Mouse (Mus musculus) forebrain, embryonic 14.5 days (tissue): ENCODE data around the gene Sparcl1. TPM values are rescaled to one million over a fixed set of nuclear protein-coding genes. Genes with fewer than 3 reads are reported as not detected.

Experiments
- ATAC-seq: fragments of 200-750 bp; cut with Nextera tagmentation; 2 replicates; pipeline ENCODE4 v1.8.0; 2017; ENCODE audit warnings: mild to moderate bottlenecking, moderate library complexity
- DNase-seq: peaks from one replicate; pipeline ENCODE4 v3.0.0-alpha.2; 2015; ENCODE audit warnings: low spot score
- H3K27ac ChIP-seq: fragments of 300-500 bp; sonication (generic); 2 replicates; pipeline ENCODE4 v1.5.1; 2014; ENCODE audit warnings: low read depth, mild to moderate bottlenecking, control low read depth, low read length, moderate library complexity
- H3K27me3 ChIP-seq: fragments of 300-500 bp; sonication (generic); replicated peaks from 2 replicates; pipeline ENCODE4 v1.6.1; 2014; ENCODE audit warnings: low read length, control low read depth, mixed read lengths; ENCODE audit not compliant: control insufficient read depth, insufficient read depth
- H3K36me3 ChIP-seq: fragments of 300-500 bp; sonication (generic); 2 replicates; pipeline ENCODE4 v1.6.1; 2014; ENCODE audit warnings: low read length, control low read depth; ENCODE audit not compliant: control insufficient read depth, insufficient read depth
- H3K4me1 ChIP-seq: fragments of 300-500 bp; sonication (generic); 2 replicates; pipeline ENCODE4 v1.6.1; 2014; ENCODE audit warnings: antibody characterized with exemption, low read length, control low read depth; ENCODE audit not compliant: control insufficient read depth, insufficient read depth
- H3K4me2 ChIP-seq: fragments of 300-500 bp; sonication (generic); 2 replicates; pipeline ENCODE4 v1.6.1; 2014; ENCODE audit warnings: mild to moderate bottlenecking, control low read depth, low read length
- H3K4me3 ChIP-seq: fragments of 300-500 bp; sonication (generic); 2 replicates; pipeline ENCODE4 v1.5.1; 2014; ENCODE audit warnings: low read depth, low read length, control low read depth
- H3K9ac ChIP-seq: fragments of 300-500 bp; sonication (generic); 2 replicates; pipeline ENCODE4 v1.6.1; 2014; ENCODE audit warnings: mild to moderate bottlenecking, low read length, control low read depth, moderate library complexity
- H3K9me3 ChIP-seq: fragments of 300-500 bp; sonication (generic); replicated peaks from 2 replicates; pipeline ENCODE4 v1.6.1; 2016; ENCODE audit warnings: low read length, control low read depth, mixed read lengths; ENCODE audit not compliant: control insufficient read depth
- WGBS: fragments of 180-500 bp; shearing (Covaris S2); extraction: QIAGEN DNeasy Blood & Tissue Kit; methylation state at CpG from one replicate; pipeline ENCODE4 v1.1.7; 2014; 5-methylcytosine and 5-hydroxymethylcytosine counted together
- polyA plus RNA-seq: library from polyadenylated mRNA; unstranded; fragments of >200 nt; fragmentation: Nextera tagmentation; extraction: Ambion mirVana; gene quantifications from 2 replicates; pipeline ENCODE4 v1.2.1, GENCODE M21; 2014

Sparcl1 gene
- polyA plus RNA-seq, 1 experiment from 2014 or later = 70.4 TPM

GRCm38 (mm10) chr5:104137920-104138541 is 24.5 kb upstream of the Sparcl1 start:
- DNase-seq (no peak), ATAC-seq (no peak)
- WGBS = 80% methylated on average over 10 of the region's 10 CpGs
- Histone ChIP-seq H3K36me3 (no peaks in the 10 kb centered on the region), H3K4me2 (no peak overlapping the region), H3K27me3 (no peaks in the 10 kb centered on the region), H3K4me1 (no peaks in the 10 kb centered on the region), H3K27ac (no peak overlapping the region), H3K9me3 (no peaks in the 10 kb centered on the region), H3K4me3 (no peak overlapping the region), H3K9ac (no peak overlapping the region)

- no peaks in the 10 kb centered on the region for H3K9me3 ChIP-seq
- no peaks in the 10 kb centered on the region for H3K36me3 ChIP-seq
- 81% methylated on average over 4 of the region's 4 CpGs for WGBS
- ATAC-seq (no peak), DNase-seq (no peak)
- no peaks in the 10 kb centered on the region for H3K4me1 ChIP-seq
- H3K27me3 ChIP-seq = no peaks in the 10 kb centered on the region
- H3K4me2 ChIP-seq = no peak overlapping the region
- H3K4me3 ChIP-seq = no peak overlapping the region
- no peak overlapping the region for H3K9ac ChIP-seq
- no peak overlapping the region for H3K27ac ChIP-seq
These were observed 20.2 kb upstream of the Sparcl1 start for GRCm38 (mm10) chr5:104133752-104134151.

- H3K9me3 ChIP-seq = no peaks in the 10 kb centered on the region
- no peaks in the 10 kb centered on the region for H3K4me1 ChIP-seq
- whole genome bisulfite sequencing = 76% methylated on average over 4 of the region's 4 CpGs
- ATAC-seq (no peak), DNase-seq (no peak)
- no peak overlapping the region for H3K4me2 ChIP-seq
- no peak overlapping the region for H3K4me3 ChIP-seq
- no peak overlapping the region for H3K27ac ChIP-seq
- no peak overlapping the region for H3K9ac ChIP-seq
- no peaks in the 10 kb centered on the region for H3K36me3 ChIP-seq
- H3K27me3 ChIP-seq = no peaks in the 10 kb centered on the region
These were observed 18.0 kb upstream of the Sparcl1 start for GRCm38 (mm10) chr5:104131544-104131943.

- H3K9me3 ChIP-seq = no peaks in the 10 kb centered on the region
- ATAC-seq (no peak), DNase-seq (no peak)
- H3K9ac ChIP-seq = no peak overlapping the region
- WGBS = 83% methylated on average over 4 of the region's 4 CpGs
- no peaks in the 10 kb centered on the region for H3K27me3 ChIP-seq
- H3K4me1 ChIP-seq = no peaks in the 10 kb centered on the region
- H3K4me3 ChIP-seq = no peak overlapping the region
- H3K27ac ChIP-seq = no peak overlapping the region
- H3K4me2 ChIP-seq = no peak overlapping the region
- no peaks in the 10 kb centered on the region for H3K36me3 ChIP-seq
These were observed 17.4 kb upstream of the Sparcl1 start for GRCm38 (mm10) chr5:104130891-104131290.

GRCm38 (mm10) chr5:104128281-104129031 is 14.9 kb upstream of the Sparcl1 start:
- no peaks in the 10 kb centered on the region for H3K4me1 ChIP-seq
- no peak overlapping the region for H3K4me3 ChIP-seq
- no peak overlapping the region for H3K9ac ChIP-seq
- WGBS = 78% methylated on average over 12 of the region's 12 CpGs
- no peak overlapping the region for H3K4me2 ChIP-seq
- ATAC-seq (no peak), DNase-seq (no peak)
- H3K27me3 ChIP-seq = no peaks in the 10 kb centered on the region
- no peaks in the 10 kb centered on the region for H3K36me3 ChIP-seq
- no peak overlapping the region for H3K27ac ChIP-seq
- H3K9me3 ChIP-seq = no peaks in the 10 kb centered on the region

- H3K27ac ChIP-seq = no peak overlapping the region
- H3K36me3 ChIP-seq = no peaks in the 10 kb centered on the region
- no peaks in the 10 kb centered on the region for H3K27me3 ChIP-seq
- H3K9me3 ChIP-seq = no peaks in the 10 kb centered on the region
- 79% methylated on average over 1 of the region's 1 CpGs for WGBS
- H3K4me1 ChIP-seq = no peaks in the 10 kb centered on the region
- ATAC-seq (no peak), DNase-seq (no peak)
- no peak overlapping the region for H3K4me2 ChIP-seq
- no peak overlapping the region for H3K4me3 ChIP-seq
- H3K9ac ChIP-seq = no peak overlapping the region
These were observed 13.8 kb upstream of the Sparcl1 start for GRCm38 (mm10) chr5:104127351-104127750.

- no peaks in the 10 kb centered on the region for H3K4me1 ChIP-seq
- H3K27ac ChIP-seq = no peak overlapping the region
- no peak overlapping the region for H3K4me3 ChIP-seq
- WGBS = 89% methylated on average over 12 of the region's 12 CpGs
- DNase-seq (no peak), ATAC-seq (no peak)
- no peaks in the 10 kb centered on the region for H3K36me3 ChIP-seq
- H3K4me2 ChIP-seq = no peak overlapping the region
- H3K9ac ChIP-seq = no peak overlapping the region
- no peaks in the 10 kb centered on the region for H3K9me3 ChIP-seq
- H3K27me3 ChIP-seq = no peaks in the 10 kb centered on the region
These were observed 13.2 kb upstream of the Sparcl1 start for GRCm38 (mm10) chr5:104126561-104127320.

GRCm38 (mm10) chr5:104124016-104124658 is 10.6 kb upstream of the Sparcl1 start:
- Histone ChIP-seq H3K27me3 (no peaks in the 10 kb centered on the region), H3K4me3 (no peak overlapping the region), H3K4me1 (no peaks in the 10 kb centered on the region), H3K4me2 (no peak overlapping the region), H3K9me3 (no peaks in the 10 kb centered on the region), H3K27ac (no peak overlapping the region), H3K36me3 (no peaks in the 10 kb centered on the region), H3K9ac (no peak overlapping the region)
- no peak for ATAC-seq
- no peak for DNase-seq
- 88% methylated on average over 6 of the region's 6 CpGs for WGBS
